Mouse (Mus musculus) testis, adult 2 months (tissue): ENCODE results near the gene Tmem119.

Experiments
- CTCF ChIP-seq: fragments of 200-500 bp; IDR thresholded peaks from 2 replicates; pipeline ENCODE4 v1.5.1; 2012; ENCODE audit warnings: low read depth, mild to moderate bottlenecking, inconsistent platforms, low read length, moderate library complexity; ENCODE audit not compliant: control insufficient read depth, insufficient read depth, insufficient replicate concordance
- POLR2A ChIP-seq: fragments of 200-500 bp; IDR thresholded peaks from 2 replicates; pipeline ENCODE4 v1.6.1; 2012; ENCODE audit warnings: low read depth, mild to moderate bottlenecking, inconsistent platforms, low read length, moderate library complexity; ENCODE audit not compliant: control insufficient read depth

DNA sequence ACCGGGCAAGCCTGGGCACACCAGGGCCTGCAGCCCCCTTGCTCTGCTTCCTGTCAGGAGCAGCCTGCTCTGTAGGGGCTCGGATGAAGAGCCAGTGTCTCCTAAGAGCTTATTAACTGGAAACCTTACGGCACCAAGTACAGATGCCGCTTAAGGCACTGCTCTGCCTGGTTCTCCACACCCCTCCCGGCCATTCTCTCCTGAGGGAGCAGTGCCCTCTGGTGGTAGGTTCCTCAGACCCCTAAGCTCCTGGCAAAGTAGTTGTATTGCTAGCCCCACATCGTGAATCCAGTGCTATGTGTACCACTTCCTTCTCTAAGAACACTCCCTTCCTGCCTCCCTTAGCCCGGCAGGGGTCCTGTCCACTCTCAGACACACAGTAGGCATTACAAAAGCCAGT, 44.4 kb upstream of the Tmem119 start:
- TF ChIP-seq CTCF (peak; percentile 19; the same call in 1 of the 2 replicates), POLR2A (no peak)
